Mouse (Mus musculus) cerebellum, postnatal 14 days (tissue): ENCODE data around the gene Sec24a.
A peak's percentile ranks its signal among the peaks of the same experiment; 100 is the strongest.
"Not testable (repeated sequence)": the region's sequence is repeated elsewhere in the genome, so short reads cannot be mapped to it uniquely, and the experiment has no call there.

ENCODE experiments used
- DNase-seq, 2 experiments: peaks; one replicate each; pipeline ENCODE4 v3.0.0; 2021; ENCODE audit warnings: mixed read lengths in 2 of 2

Sec24a gene

DNA sequence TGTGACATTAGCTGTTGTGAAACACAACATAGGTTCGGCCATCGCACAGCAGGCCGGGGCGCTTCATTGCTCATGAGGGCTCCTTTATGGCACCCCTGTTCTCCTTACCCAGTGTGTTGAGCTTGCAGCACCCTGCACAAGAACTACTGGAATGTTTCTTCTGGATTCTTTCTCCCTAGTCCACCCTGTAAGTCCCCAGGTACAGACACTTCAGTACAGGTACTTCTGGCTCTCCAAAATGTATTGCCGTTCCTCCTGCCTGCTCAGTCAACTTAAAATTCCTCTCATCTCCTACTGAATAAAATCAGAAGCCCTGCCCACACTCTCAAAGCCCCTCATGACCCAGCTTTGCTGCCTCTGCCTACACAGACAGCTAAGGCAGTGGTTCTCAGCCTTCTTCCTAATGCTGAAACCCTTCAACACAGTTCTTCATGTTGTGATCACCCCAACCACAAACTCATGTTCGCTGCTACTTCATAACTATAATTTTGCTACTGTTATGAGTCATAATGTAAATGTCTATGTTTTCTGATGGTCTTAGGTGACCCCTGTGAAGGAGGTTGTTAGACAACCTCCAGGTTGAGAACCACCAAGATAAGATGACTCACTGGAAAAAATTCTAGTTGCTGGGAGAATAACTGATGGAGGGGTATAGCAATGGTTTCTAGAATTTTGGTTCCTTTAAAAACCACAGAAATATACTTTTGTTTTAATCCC, 3.3 kb downstream of the Sec24a start:
- DNase-seq, result no peak

GRCm38 (mm10) chr11:51759251-51759650, 4.2 kb downstream of the Sec24a start:
- DNase-seq, result no peak

DNA sequence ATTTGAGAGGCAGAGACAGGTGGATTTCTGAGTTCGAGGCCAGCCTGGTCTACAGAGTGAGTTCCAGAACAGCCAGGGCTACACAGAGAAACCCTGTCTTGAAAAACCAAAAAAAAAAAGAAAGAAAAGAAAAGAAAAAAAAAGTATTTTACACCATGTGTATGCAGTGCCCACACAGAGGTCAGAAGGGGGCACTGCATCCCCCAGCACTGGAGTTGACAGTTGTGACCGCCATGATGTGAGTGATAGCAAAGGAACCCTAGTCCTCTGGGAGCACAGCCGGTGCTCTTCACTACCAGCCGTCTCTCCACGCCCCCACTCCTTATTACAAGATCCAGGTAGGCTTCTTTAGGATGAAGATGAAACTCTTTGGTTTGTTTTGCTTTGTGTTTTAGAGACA, 5.2 kb downstream of the Sec24a start:
- not testable (repeated sequence) for DNase-seq

DNA sequence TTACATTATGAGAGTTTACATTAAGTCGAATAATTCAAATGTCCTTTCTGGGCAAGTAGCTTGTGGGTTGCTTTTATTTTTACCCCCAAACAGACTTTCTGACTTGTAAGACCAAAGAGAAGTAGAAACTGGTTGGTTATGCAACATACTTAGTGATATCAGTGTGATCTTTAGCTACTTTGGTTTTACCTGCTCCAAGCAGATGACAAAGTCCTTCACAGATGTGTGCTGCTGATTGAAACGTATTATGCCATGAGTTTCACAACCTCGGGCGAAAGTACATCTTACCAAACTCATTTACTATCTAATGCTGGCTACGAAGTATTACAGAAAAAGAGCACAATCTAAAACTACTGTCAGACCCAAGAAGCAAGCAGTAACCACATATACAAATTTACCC, 5.8 kb downstream of the Sec24a start:
- no peak for DNase-seq

DNA sequence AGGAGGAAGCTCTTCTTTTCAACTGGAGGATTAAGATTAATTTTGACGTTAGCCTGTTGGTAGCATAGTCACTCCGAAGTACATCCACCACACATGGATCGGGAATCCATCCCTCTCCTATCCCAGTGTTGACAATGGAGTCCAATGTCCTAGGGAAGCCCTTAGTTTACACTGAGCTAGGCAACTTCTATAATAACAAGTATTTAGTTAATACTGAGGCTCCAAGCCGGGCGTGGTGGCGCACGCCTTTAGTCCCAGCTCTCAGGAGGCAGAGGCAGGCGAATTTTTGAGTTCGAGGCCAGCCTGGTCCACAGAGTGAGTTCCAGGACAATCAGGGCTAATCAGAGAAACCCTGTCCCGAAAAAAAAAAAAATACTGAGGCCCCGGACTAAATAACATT, 6.4 kb downstream of the Sec24a start:
- peak; percentile 6 to 18 for DNase-seq

GRCm38 (mm10) chr11:51756352-51756771, 7.1 kb downstream of the Sec24a start:
- peak; percentile 93 to 95 for DNase-seq

DNA sequence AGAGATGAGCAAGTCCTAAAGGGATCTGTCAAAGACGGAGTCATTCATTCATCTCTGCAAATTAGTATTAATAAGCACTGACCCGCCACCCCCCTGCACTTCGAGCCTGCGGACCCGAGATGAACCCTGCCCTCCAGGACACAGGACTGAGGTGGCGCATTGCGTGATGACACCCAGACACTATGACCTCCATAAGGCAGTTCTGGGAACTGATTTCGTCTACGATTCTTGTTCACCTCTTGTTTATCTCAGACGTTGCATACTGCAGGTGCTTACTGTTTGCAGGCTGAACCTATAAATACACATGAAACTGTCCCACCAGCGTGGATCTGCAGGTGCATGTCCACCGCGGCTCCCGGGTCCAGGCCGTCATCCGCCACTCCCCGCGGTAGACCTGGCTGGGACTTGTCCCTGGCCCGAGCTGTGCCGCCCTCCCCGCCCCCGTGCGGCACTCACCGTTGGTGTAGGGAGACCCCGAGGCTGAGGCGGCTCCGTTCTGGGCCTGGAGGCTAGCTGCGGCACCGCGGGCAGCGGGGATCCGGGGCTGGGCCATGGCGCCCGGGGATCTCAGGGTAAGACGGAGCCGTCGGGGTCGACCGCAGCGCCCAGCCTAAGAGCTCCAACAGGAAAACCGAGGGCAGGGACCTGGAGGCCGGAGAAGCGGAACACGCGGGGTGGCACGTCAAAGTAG, 7.7 kb downstream of the Sec24a start:
- DNase-seq, result peak in 1 of 2 experiments; percentile 26

DNA sequence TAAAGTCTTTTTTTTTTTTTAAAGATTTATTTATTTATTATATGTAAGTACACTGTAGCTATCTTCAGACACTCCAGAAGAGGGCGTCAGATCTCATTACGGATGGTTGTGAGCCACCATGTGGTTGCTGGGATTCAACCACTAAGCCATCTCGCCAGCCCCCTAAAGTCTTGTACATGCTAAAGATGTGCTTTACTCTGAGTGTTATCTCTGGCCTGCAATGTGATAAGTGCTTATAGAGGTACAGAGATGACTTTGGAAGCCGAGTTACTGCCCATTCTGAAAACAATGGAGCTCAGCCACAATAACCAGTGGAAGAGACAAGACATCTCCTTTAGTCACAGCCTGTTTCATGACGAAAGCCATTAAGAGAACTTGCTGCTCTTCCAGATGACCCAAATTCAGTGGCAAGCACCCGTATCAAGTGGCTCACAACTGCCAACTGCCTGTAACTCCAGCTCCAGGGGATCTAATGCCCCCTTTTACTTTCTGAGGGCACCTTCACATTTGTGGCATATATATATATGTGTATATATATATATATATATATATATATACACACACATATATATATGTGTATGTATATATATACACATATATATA, 11.7 kb downstream of the Sec24a start:
- not testable (repeated sequence) for DNase-seq

GRCm38 (mm10) chr11:51746096-51746495, 17.3 kb downstream of the Sec24a start:
- DNase-seq, result no peak

- no peak for DNase-seq
Observed at GRCm38 (mm10) chr11:51740701-51741100, 22.7 kb downstream of the Sec24a start.

- no peak for DNase-seq
Observed at GRCm38 (mm10) chr11:51738651-51739403, 24.6 kb downstream of the Sec24a start.

- not testable (repeated sequence) for DNase-seq
Observed at GRCm38 (mm10) chr11:51734218-51734617, 29.2 kb downstream of the Sec24a start.

DNA sequence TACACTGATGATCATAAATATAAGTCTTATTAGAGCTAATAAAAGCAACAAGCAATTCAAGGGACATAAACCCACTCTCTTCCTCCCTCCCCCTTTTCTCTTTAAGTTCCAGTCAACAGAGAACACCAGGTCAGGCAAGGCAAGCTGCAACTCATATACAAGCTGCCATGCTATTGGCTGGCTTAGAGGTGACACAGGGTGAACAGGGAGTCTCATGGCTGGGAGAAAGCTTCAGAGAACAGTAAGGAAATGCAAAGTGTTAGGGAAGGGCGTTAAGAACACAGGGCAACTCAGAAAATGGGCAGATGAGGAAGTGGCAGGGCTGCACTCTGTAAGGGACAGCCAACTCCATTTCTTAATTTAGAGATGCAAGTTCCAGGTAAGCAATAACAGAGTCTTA, 30.6 kb downstream of the Sec24a start:
- no peak for DNase-seq

DNA sequence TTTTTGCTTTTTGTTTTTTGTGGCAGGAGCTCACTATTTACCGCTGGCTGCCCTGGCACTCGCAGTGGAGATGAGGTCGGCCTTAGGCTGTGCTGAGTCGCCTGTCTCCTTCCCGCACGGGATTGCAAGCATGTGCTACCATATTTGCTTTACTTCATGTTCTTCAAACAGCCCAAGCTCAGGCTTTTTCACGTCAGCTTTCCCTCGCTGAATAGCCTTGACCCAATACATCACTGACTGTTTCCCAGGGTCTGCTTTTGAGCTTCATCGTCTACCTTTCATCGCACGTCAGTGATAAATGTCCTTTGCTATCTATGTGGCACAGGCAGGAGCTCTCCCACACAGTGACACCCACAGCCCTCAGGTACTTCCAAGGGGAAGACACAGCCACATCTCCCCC, 42.4 kb downstream of the Sec24a start:
- DNase-seq, result no peak

DNA sequence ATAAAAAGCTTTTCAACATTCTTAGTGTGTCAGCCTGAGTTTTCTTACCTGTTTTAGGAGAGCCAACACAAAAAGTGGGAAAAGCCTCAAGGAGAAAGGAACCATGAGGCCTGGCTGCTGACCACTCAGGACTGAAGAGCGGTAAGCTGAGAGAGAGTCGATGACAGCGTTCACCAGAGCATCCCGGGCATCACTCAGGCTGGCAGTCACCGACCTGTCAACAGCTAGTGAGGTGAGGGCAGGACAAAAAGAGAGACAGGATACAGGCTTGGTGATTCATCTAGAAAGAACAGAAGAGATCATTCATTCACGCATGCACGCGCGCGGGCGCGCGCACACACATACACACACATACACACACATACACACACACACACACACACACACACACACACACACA, 56.4 kb downstream of the Sec24a start:
- no peak for DNase-seq

GRCm38 (mm10) chr11:51706451-51706850, 57.0 kb downstream of the Sec24a start:
- no peak for DNase-seq

- peak in 1 of 2 experiments; percentile 55 for DNase-seq
Observed at GRCm38 (mm10) chr11:51703379-51703998, 59.9 kb downstream of the Sec24a start.

- DNase-seq, result no peak
Observed at GRCm38 (mm10) chr11:51702831-51703230, 60.6 kb downstream of the Sec24a start.

- DNase-seq, result no peak
Observed at GRCm38 (mm10) chr11:51694984-51695383, 68.5 kb downstream of the Sec24a start.

DNA sequence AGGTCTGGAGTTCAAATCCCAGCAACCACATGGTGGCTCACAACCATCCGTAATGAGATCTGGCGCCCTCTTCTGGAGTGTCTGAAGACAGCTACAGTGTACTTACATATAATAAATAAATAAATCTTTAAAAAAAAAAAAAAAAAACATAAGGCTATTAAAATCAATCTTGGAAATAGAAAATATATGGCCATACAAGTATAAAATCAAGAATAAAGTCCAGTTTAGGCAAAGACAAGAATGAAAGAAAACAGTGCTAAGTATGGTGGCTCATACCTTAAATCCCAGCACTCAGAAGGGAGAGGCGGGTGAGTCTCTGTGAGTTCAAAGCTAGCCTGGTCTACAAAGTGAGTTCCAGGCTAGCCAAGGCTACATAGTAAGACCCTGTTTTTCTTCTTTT, 72.8 kb downstream of the Sec24a start:
- not testable (repeated sequence) for DNase-seq

DNA sequence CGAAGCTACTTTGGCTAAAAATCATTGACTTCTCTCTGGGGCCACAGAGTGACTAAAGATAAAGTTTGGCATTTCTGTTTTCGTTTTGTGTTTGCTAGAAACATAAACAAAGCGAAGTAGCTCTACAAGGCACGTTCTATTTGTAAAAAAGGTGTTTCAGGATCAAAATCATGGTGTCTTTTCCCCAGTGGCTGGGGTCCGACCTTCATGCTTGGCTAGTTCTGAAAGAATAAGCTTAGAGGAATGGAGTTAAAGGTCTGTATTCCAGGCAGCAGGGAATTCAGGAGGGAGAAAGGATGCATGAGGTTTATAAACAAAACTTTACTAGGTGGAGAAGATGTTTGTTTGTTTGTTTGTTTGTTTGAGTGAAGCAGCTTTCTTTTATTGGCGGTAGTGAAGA, 74.1 kb downstream of the Sec24a start:
- DNase-seq, result peak in 1 of 2 experiments; percentile 17
